11 mouse cellular contexts compared by ENCODE assay signal in the genomic region with DNA sequence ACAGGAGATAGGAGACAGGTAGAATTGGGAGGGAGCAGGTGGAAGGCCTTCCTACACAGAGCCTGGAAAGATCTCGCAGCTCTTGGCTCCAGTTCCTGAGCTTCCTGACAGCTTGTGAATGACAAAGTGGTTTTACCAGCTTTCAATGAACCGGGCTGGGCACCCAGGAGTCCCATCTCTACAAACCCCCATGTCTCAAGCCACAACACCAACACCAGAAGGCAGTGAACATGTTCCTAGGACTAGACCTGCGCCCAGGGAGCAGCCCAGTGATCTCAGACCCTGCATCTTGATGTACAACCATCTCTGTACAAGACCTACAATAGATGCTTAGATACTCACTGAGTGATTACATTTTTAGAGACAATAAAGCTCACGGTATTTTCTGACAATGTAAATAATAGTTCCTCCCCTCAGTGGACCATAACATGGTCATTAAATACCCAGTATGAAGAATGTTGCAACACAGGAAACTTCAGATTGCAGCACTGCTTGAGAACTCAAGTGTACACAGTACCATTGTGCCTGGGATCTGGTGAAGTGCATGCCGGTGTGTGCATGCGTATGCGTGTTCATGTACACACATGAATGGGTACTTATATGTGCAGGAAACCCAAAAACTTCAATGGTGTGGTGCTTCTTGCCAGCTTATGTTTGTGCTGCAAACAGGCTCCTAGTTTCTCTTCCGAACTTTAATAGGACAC. TPM values are rescaled to one million over a fixed set of nuclear protein-coding genes. Genes with fewer than 3 reads are reported as not detected.
DNase-seq lines count a peak whose midpoint lies in the region; ATAC-seq and TF ChIP-seq lines count a peak whose summit lies in the region.
"Had no signal": no experiment of that assay in that cellular context is flagged by ENCODE, and none has a peak within 500 bp of the region (broad histone marks: within the 10 kb centered on the region; RNA-seq: fewer than 3 reads in every experiment).

No protein-coding gene starts in this region.

- no peak overlapping the region for H3K9ac ChIP-seq in intestine, postnatal 0 days (ENCODE audit: low read depth, low read length)
- H3K9ac ChIP-seq in stomach, embryonic 14.5 days (replicated peaks; ENCODE audit: low read depth, low read length): no peak overlapping the region
- H3K9ac ChIP-seq: midbrain, embryonic 12.5 days had no signal

- no peaks in the 10 kb centered on the region for H3K27me3 ChIP-seq in intestine, postnatal 0 days (replicated peaks; ENCODE audit: control insufficient read depth, insufficient read depth, low read length)
- H3K27me3 ChIP-seq in stomach, embryonic 14.5 days (ENCODE audit: control insufficient read depth, insufficient read depth, low read length): no peaks in the 10 kb centered on the region
- H3K27me3 ChIP-seq: midbrain, embryonic 12.5 days had no signal

- H3K4me3 ChIP-seq in lung, adult 2 months (replicated peaks; ENCODE audit: extremely low read depth, low read depth, low read length): no peak overlapping the region
- H3K4me3 ChIP-seq in intestine, postnatal 0 days (ENCODE audit: low read depth, low read length): no peak overlapping the region
- H3K4me3 ChIP-seq in stomach, embryonic 14.5 days (ENCODE audit: low read depth, low read length): no peak overlapping the region
- no peak overlapping the region for H3K4me3 ChIP-seq in layer of hippocampus, adult 2 months
- H3K4me3 ChIP-seq: midbrain, embryonic 12.5 days had no signal

- DNase-seq in cerebellum, adult 9-11 months: peak; percentile 17
- DNase-seq in cerebellum, postnatal 14 days: no peak
- DNase-seq in lung, adult 18-20 months: peak; percentile 58 to 76
- DNase-seq in lung, adult 2 months: no peak
- DNase-seq in layer of hippocampus, adult 2 months (ENCODE audit: low spot score in 2 of 2): no peak
- DNase-seq: heart, adult 18-20 months had no signal

- TF ChIP-seq POLR2A in lung, adult 2 months (IDR thresholded peaks at IDR 0.05; ENCODE audit: borderline replicate concordance, extremely low read depth, low read depth, low read length): no peak

- H3K36me3 ChIP-seq in intestine, postnatal 0 days (ENCODE audit: control insufficient read depth, insufficient read depth): peaks cover 8% of the 10 kb centered on the region; the same call in 1 of the 2 replicates
- H3K36me3 ChIP-seq in stomach, embryonic 14.5 days (ENCODE audit: control insufficient read depth, insufficient read depth, low read length): peaks cover 18% of the 10 kb centered on the region
- H3K36me3 ChIP-seq: midbrain, embryonic 12.5 days had no signal

- peak overlapping the region; percentile 52; the same call in 1 of the 2 replicates for H3K27ac ChIP-seq in intestine, postnatal 0 days (ENCODE audit: low read depth, low read length)
- H3K27ac ChIP-seq in stomach, embryonic 14.5 days (ENCODE audit: low read length): peak overlapping the region; percentile 58; the same call in 1 of the 2 replicates
- no peak overlapping the region for H3K27ac ChIP-seq in layer of hippocampus, adult 2 months
- H3K27ac ChIP-seq: midbrain, embryonic 12.5 days had no signal

- peaks cover 76% of the 10 kb centered on the region for H3K4me1 ChIP-seq in lung, adult 2 months (ENCODE audit: control insufficient read depth, insufficient read depth, low read length)
- peaks cover 45% of the 10 kb centered on the region for H3K4me1 ChIP-seq in intestine, postnatal 0 days (replicated peaks; ENCODE audit: control insufficient read depth, insufficient read depth, low read length)
- H3K4me1 ChIP-seq in stomach, embryonic 14.5 days (ENCODE audit: control insufficient read depth, insufficient read depth, low read length): peaks cover 82% of the 10 kb centered on the region

- no peak for TF ChIP-seq CTCF in lung, adult 2 months (IDR thresholded peaks at IDR 0.05; ENCODE audit: insufficient read depth, low read length)
- no peak for TF ChIP-seq CTCF in intestine, postnatal 0 days (IDR thresholded peaks at IDR 0.05; ENCODE audit: low read depth)
- TF ChIP-seq CTCF in layer of hippocampus, adult 2 months (conservative IDR thresholded peaks at IDR 0.05): no peak

- no peak overlapping the region for H3K4me2 ChIP-seq in intestine, postnatal 0 days (replicated peaks; ENCODE audit: low read depth)
- no peak overlapping the region for H3K4me2 ChIP-seq in stomach, embryonic 14.5 days (replicated peaks; ENCODE audit: low read depth, low read length)
- H3K4me2 ChIP-seq: midbrain, embryonic 12.5 days had no signal

- H3K9me3 ChIP-seq in intestine, postnatal 0 days (ENCODE audit: control insufficient read depth): no peaks in the 10 kb centered on the region
- H3K9me3 ChIP-seq in stomach, embryonic 14.5 days (ENCODE audit: control insufficient read depth, low read depth, low read length): no peaks in the 10 kb centered on the region
- H3K9me3 ChIP-seq: midbrain, embryonic 12.5 days had no signal

- ATAC-seq in intestine, postnatal 0 days: peak; percentile 22; the same call in 1 of the 2 replicates
- ATAC-seq in stomach, embryonic 14.5 days (ENCODE audit: insufficient number of reproducible peaks, insufficient read depth, low FRiP score, low read depth): no peak
- ATAC-seq in erythroid progenitor cell, adult 5-6 weeks (replicated peaks; ENCODE audit: low FRiP score, poor library complexity, severe bottlenecking): no peak
- ATAC-seq: forebrain, embryonic 14.5 days had no signal

- WGBS in lung, adult 2 months: 29% methylated on average over 8 of the region's 8 CpGs
- WGBS in intestine, postnatal 0 days: 47% methylated on average over 8 of the region's 8 CpGs
- 71% methylated on average over 8 of the region's 8 CpGs for WGBS in stomach, embryonic 14.5 days

RNA-seq across cellular contexts. Expression of a gene that starts 10.1 kb away (rescaled TPM):
- polyA plus RNA-seq in lung, adult 2 months (2012; rRNA removed): 133 and 162 TPM in 2 replicates
- polyA plus RNA-seq in intestine, postnatal 0 days (2015; fragmentation: Nextera tagmentation; extraction: Ambion mirVana): 25.7 and 27.7 TPM in 2 replicates
- 75.4 and 77.1 TPM in 2 replicates for polyA plus RNA-seq in stomach, embryonic 14.5 days (2014; fragmentation: Nextera tagmentation; extraction: Ambion mirVana)
- 104 and 105 TPM in 2 replicates for total RNA-seq in erythroid progenitor cell, adult 5-6 weeks (2015; ENCODE audit: low replicate concordance)
- 198 and 213 TPM in 2 replicates for total RNA-seq in erythroid progenitor cell, adult 5-6 weeks (2017; ENCODE audit: low replicate concordance)
- 10 to 100 TPM; 88.3 to 96.3 TPM for total RNA-seq in layer of hippocampus, adult 2 months (2021)

Comparison
In these comparisons a context has a peak if more than half of its experiments do, and no peak if none do; other contexts are left out.
1. DNase-seq: peak in cerebellum, adult 9-11 months (single experiment) and lung, adult 18-20 months (2 of 2); none in cerebellum, postnatal 14 days (0 of 2), lung, adult 2 months (single experiment) and layer of hippocampus, adult 2 months (0 of 2).